Mouse (Mus musculus) kidney, embryonic 14.5 days (tissue): ENCODE data around the gene Cacna1c. TPM values are rescaled to one million over a fixed set of nuclear protein-coding genes. Genes with fewer than 3 reads are reported as not detected.

Experiments
- ATAC-seq: fragments of 200-750 bp; cut with Nextera tagmentation; 2 replicates; pipeline ENCODE4 v1.8.0; 2017; ENCODE audit warnings: moderate number of reproducible peaks, mild to moderate bottlenecking, moderate TSS enrichment, moderate library complexity; ENCODE audit not compliant: low FRiP score, low TSS enrichment
- H3K27ac ChIP-seq: fragments of 300-500 bp; sonication (generic); 2 replicates; pipeline ENCODE4 v1.5.1; 2014; ENCODE audit warnings: low read depth, mild to moderate bottlenecking, low read length, moderate library complexity, mixed read lengths
- H3K27me3 ChIP-seq: fragments of 300-500 bp; sonication (generic); 2 replicates; pipeline ENCODE4 v1.6.1; 2014; ENCODE audit warnings: mild to moderate bottlenecking, low read length; ENCODE audit not compliant: control insufficient read depth, insufficient read depth
- H3K36me3 ChIP-seq: fragments of 300-500 bp; sonication (generic); 2 replicates; pipeline ENCODE4 v1.6.1; 2014; ENCODE audit warnings: low read length, mixed read lengths; ENCODE audit not compliant: control insufficient read depth, insufficient read depth
- H3K4me1 ChIP-seq: fragments of 300-500 bp; sonication (generic); 2 replicates; pipeline ENCODE4 v1.6.1; 2014; ENCODE audit warnings: low read length, mixed read lengths; ENCODE audit not compliant: control insufficient read depth, insufficient read depth
- H3K4me2 ChIP-seq: fragments of 300-500 bp; sonication (generic); replicated peaks from 2 replicates; pipeline ENCODE4 v1.6.1; 2014; ENCODE audit warnings: low read depth, mild to moderate bottlenecking, low read length
- H3K4me3 ChIP-seq: fragments of 300-500 bp; sonication (generic); 2 replicates; pipeline ENCODE4 v1.5.1; 2014; ENCODE audit warnings: mild to moderate bottlenecking, low read length
- H3K9ac ChIP-seq: fragments of 300-500 bp; sonication (generic); 2 replicates; pipeline ENCODE4 v1.6.1; 2014; ENCODE audit warnings: low read depth, mild to moderate bottlenecking, low read length, moderate library complexity
- H3K9me3 ChIP-seq: fragments of 300-500 bp; sonication (generic); 2 replicates; pipeline ENCODE4 v1.6.1; 2016; ENCODE audit warnings: low read length; ENCODE audit not compliant: control insufficient read depth
- WGBS: fragments of 180-500 bp; shearing (Covaris S2); extraction: QIAGEN DNeasy Blood & Tissue Kit; methylation state at CpG from one replicate; pipeline ENCODE4 v1.1.7; 2014; 5-methylcytosine and 5-hydroxymethylcytosine counted together
- polyA plus RNA-seq: library from polyadenylated mRNA; unstranded; fragments of >200 nt; fragmentation: Nextera tagmentation; extraction: Ambion mirVana; gene quantifications from 2 replicates; pipeline ENCODE4 v1.2.1, GENCODE M21; 2014

Gene Cacna1c
- polyA plus RNA-seq, 1 experiment from 2014 or later: 3.3 TPM

DNA sequence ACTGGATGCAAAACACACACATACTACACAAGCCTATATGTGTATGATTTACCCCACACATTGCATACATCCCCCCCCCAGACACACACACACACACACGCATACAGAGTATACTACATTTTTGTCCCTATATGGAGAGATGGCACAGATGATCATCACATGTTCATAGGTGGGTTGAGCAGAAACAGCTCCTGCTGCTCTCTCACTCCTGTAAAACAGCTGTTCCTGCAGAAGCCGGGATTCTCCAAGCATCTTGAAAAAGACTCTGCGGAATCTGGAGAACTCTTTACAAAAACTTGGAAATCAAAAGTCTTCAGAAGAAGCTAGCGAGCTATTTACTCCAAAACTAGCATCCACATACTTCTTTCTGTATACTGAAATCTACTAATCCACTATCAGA is 63.4 kb downstream of the Cacna1c start:
- Histone ChIP-seq H3K27ac (no peak overlapping the region), H3K4me1 (no peaks in the 10 kb centered on the region), H3K9me3 (no peaks in the 10 kb centered on the region), H3K4me2 (no peak overlapping the region), H3K4me3 (no peak overlapping the region), H3K9ac (no peak overlapping the region), H3K36me3 (no peaks in the 10 kb centered on the region), H3K27me3 (no peaks in the 10 kb centered on the region)
- ATAC-seq: no peak
- 87% methylated on average over 4 of the region's 4 CpGs for WGBS

DNA sequence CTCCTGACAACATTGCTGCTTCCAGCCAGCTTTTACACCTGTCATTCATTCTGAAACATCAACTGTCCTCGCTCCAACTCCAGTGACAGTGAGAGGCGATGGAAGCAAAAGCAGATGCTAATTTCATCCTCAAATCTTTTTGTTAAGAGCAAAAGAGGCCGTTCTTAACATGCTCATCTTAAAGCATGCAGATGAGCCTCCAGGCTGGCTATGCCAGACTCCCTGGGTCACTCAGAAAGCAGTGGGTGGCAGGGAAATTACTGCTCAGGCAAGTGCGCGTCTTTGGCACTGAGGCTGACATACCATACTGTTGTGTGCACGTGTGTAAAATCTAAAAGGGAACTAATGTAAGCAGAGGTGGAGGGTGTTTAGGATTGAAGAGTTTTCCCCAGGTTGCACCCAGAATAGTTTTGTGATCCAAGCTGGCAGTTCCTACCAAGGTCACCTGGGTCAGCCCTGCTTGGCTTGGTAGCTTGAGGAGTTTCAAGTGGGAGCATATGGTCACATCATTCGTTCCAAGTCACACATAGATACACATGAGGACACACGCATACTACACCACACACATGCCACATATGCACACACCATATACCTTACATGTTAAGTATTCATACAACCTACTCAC is 64.0 kb downstream of the Cacna1c start:
- no peaks in the 10 kb centered on the region for H3K4me1 ChIP-seq
- no peak overlapping the region for H3K27ac ChIP-seq
- no peak overlapping the region for H3K9ac ChIP-seq
- H3K4me2 ChIP-seq: no peak overlapping the region
- H3K9me3 ChIP-seq: no peaks in the 10 kb centered on the region
- no peak overlapping the region for H3K4me3 ChIP-seq
- WGBS: 84% methylated on average over 8 of the region's 8 CpGs
- H3K27me3 ChIP-seq: no peaks in the 10 kb centered on the region
- no peak for ATAC-seq
- H3K36me3 ChIP-seq: no peaks in the 10 kb centered on the region

DNA sequence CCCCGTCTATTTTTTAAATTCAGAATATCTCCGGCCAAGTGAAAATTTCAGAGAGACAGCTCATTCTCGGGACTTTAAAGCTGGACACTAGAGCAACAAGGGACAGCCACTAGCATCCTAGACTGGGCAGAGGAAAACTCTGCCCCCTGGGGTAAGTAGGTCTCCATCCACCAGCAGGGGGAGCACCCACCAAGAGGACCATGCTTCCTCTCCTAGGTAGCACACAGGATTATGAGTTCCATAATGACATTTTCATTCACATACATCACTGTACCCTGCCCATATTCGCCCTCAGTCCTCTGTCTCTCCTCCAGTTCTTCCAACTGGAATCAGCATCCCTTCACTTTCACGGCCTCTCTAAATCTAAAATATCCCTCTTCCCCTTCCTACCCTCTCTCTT is 66.6 kb downstream of the Cacna1c start:
- Histone ChIP-seq H3K9ac (no peak overlapping the region), H3K27ac (no peak overlapping the region), H3K9me3 (no peaks in the 10 kb centered on the region), H3K4me1 (no peaks in the 10 kb centered on the region), H3K4me3 (no peak overlapping the region), H3K36me3 (no peaks in the 10 kb centered on the region), H3K27me3 (no peaks in the 10 kb centered on the region), H3K4me2 (no peak overlapping the region)
- no peak for ATAC-seq
- 77% methylated on average over 5 of the region's 5 CpGs for WGBS

DNA sequence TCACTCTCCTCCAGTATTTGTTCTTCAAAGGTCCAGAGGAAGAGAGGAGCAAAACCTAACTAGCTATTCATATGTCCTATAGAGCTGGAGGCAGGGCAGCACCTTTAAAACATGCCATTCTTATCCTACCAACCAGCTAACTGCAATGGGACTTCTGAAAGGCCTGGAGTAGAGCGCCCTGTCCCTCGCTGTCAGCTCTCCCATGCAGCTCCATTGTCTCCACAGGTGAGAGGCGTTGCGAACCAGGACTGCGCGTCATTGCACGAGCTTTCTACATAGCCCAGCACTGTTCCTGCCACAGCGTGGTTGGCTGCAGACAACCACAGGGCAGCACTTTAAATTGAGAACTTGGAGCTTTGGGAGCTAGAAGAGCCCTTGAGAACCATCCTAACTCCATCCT is 67.7 kb downstream of the Cacna1c start:
- H3K4me2 ChIP-seq: no peak overlapping the region
- no peak overlapping the region for H3K27ac ChIP-seq
- no peaks in the 10 kb centered on the region for H3K27me3 ChIP-seq
- WGBS: 83% methylated on average over 8 of the region's 8 CpGs
- no peaks in the 10 kb centered on the region for H3K4me1 ChIP-seq
- no peak overlapping the region for H3K9ac ChIP-seq
- no peak for ATAC-seq
- H3K9me3 ChIP-seq: no peaks in the 10 kb centered on the region
- H3K36me3 ChIP-seq: no peaks in the 10 kb centered on the region
- no peak overlapping the region for H3K4me3 ChIP-seq

DNA sequence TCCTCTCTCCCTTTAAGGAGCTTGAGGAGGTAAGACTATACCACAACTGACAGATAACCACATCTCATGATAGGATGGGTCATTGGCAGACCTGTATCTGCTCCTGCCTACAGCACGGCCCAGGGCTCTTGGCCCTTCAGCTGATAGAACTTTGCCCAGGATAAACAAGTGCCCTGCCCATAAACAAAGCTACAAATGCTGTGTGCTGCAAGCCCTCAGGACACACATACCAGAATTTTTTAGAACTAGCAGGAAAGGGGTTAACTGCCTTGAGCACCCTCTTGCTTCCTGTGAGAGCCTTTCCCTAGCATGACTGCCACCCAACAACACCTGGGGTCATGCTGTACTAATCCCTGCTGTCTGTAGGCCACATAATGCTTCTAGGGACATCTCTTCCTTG is 68.1 kb downstream of the Cacna1c start:
- Histone ChIP-seq H3K36me3 (no peaks in the 10 kb centered on the region), H3K27me3 (no peaks in the 10 kb centered on the region), H3K27ac (no peak overlapping the region), H3K4me2 (no peak overlapping the region), H3K4me3 (no peak overlapping the region), H3K9me3 (no peaks in the 10 kb centered on the region), H3K4me1 (no peaks in the 10 kb centered on the region), H3K9ac (no peak overlapping the region)
- 91% methylated on average over 1 of the region's 1 CpGs for WGBS
- ATAC-seq: no peak

DNA sequence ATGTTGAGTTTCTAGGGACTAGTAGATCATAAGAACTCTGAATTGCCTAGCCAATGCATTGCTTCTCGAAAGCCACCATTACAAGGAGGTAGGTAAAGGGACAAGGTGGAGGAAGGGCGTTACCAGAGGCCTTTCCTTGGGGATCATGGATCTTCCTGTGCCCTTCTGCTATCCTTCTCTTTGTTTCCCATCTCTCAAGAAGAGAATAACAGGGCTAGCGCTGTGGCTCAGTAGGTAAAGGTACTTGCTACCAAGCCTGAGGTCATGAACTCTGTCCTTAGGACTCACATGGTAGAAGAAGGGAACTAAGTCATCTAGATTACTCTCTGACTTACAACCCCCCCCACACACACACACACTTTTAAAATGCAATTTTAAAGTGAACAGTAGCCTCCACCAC is 69.2 kb downstream of the Cacna1c start:
- H3K27me3 ChIP-seq: no peaks in the 10 kb centered on the region
- H3K27ac ChIP-seq: no peak overlapping the region
- ATAC-seq: no peak
- no peaks in the 10 kb centered on the region for H3K36me3 ChIP-seq
- H3K9me3 ChIP-seq: no peaks in the 10 kb centered on the region
- no peak overlapping the region for H3K4me3 ChIP-seq
- no peak overlapping the region for H3K4me2 ChIP-seq
- no peak overlapping the region for H3K9ac ChIP-seq
- 81% methylated on average over 3 of the region's 3 CpGs for WGBS
- H3K4me1 ChIP-seq: no peaks in the 10 kb centered on the region

DNA sequence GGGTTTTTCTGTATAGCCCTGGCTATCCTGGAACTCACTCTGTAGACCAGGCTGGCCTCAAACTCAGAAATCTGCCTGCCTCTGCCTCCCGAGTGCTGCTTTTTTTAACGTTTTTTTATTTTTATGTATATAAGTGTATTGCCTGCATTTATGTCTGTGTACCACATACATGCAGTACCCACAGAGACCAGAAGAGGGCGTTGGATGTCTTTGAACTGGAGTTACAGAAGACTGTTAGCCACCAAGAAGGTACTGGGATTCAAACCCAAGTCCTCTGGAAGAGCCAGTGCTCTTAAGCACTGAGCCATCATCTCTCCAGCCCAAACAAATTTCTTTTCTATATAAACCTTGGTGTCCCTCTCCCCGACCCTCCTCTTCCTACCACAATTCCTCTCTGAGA is 77.8 kb downstream of the Cacna1c start:
- 66% methylated on average over 4 of the region's 4 CpGs for WGBS
- H3K27ac ChIP-seq: no peak overlapping the region
- ATAC-seq: no peak
- H3K9me3 ChIP-seq: no peaks in the 10 kb centered on the region
- no peak overlapping the region for H3K9ac ChIP-seq
- H3K4me3 ChIP-seq: no peak overlapping the region
- no peaks in the 10 kb centered on the region for H3K4me1 ChIP-seq
- H3K27me3 ChIP-seq: no peaks in the 10 kb centered on the region
- no peak overlapping the region for H3K4me2 ChIP-seq
- H3K36me3 ChIP-seq: no peaks in the 10 kb centered on the region

DNA sequence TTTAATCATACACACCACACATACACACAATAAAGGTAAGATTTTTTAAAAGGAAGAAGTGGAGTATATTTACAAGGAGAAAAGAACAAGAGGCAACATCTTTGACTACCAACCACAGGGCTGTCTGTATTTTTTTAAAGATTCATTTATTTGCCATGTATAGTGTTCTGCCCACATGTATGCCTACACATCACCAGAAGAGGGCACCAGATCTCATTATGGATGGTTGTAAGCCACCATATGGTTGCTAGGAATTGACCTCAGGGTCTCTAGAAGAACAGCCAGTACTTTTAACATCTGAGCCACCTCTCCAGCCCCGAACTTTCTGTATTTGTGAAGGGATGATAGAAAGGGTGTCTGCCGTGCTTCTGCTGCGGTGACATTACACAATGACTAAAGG is 79.9 kb downstream of the Cacna1c start:
- Histone ChIP-seq H3K36me3 (no peaks in the 10 kb centered on the region), H3K9ac (no peak overlapping the region), H3K27ac (no peak overlapping the region), H3K9me3 (no peaks in the 10 kb centered on the region), H3K4me3 (no peak overlapping the region), H3K4me2 (no peak overlapping the region), H3K4me1 (no peaks in the 10 kb centered on the region), H3K27me3 (no peaks in the 10 kb centered on the region)
- WGBS: 90% methylated on average over 3 of the region's 3 CpGs
- no peak for ATAC-seq

DNA sequence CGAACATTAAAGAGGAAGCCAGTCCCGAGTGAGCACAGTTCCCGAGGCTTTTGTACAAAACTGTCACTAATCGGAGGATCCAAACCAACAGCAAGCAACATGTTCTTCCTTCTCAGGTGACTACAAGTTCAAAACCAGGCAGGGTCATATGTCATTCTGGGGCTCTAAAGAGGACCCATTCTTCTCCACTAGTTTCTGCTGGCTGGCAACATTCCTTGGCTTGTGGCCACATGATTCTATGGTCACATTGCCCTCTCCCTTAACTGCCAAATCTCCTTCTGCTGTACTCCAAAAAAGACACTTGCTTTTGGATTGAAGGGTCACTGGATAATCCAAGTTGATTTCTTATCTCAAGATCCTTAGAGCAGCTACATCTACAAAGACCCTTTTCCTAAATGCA is 82.9 kb downstream of the Cacna1c start:
- no peaks in the 10 kb centered on the region for H3K36me3 ChIP-seq
- no peaks in the 10 kb centered on the region for H3K4me1 ChIP-seq
- H3K9ac ChIP-seq: no peak overlapping the region
- H3K9me3 ChIP-seq: no peaks in the 10 kb centered on the region
- no peaks in the 10 kb centered on the region for H3K27me3 ChIP-seq
- ATAC-seq: no peak
- no peak overlapping the region for H3K4me2 ChIP-seq
- 85% methylated on average over 4 of the region's 4 CpGs for WGBS
- H3K27ac ChIP-seq: no peak overlapping the region
- no peak overlapping the region for H3K4me3 ChIP-seq
